Mouse (Mus musculus): ENCODE results near the gene Tspan11.

DNA sequence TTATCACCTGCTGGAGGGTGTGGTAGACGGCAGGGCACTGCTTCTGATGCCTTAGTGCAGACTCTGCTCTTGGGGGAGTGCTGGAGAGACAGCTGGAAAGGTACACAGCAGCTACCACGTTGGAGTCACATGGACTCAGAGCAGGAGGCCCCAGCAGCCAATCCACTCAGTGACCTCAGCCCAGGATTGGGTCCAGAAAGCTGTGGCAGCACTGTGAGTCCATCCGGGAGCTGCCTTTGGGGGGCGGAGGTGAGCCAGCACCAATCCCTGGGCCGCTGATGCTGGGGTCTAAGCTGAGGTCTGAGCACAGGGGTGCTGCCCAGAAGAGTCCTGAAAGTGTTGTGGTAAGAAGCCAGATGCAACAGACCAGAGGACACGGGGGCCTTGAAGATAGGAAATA is 7.6 kb downstream of the Tspan11 start:
- TF ChIP-seq CTCF (IDR thresholded peaks at IDR 0.05; ENCODE audit: low read depth, low read length) (no peak), GATA1 (IDR thresholded peaks at IDR 0.05; ENCODE audit: borderline replicate concordance, low read length) (no peak)

Data from G1E (cell line).